In the genomic region with DNA sequence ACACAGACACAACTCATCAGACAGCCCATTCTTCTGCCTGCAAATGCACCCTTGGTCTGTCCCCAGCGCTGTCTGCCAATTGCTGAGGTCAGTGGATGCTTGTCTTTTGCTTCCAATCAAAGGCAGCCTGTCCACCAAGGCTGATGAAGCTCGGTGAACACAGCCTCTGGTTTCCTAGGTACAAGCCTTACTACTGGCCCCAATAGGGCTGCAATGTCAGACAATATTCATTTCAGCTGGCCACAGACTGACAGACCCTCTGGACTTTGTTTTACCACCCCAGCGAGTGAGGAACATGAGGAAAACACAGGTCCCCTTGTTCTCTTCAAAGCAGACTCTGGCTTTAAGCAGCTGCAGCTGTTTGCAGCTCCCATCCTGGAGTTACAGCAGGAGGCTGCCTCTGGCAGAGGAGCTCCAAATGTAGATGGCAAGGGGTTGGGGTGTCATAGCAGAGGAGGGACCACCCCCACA, we compare ENCODE assay signal across 8 mouse cellular contexts. TPM values are rescaled to one million over a fixed set of nuclear protein-coding genes. Genes with fewer than 3 reads are reported as not detected.
DNase-seq lines count a peak whose midpoint lies in the region; ATAC-seq and TF ChIP-seq lines count a peak whose summit lies in the region.

No protein-coding gene starts in this region.

- 67% methylated on average over 3 of the region's 3 CpGs for WGBS in heart, adult 2 months
- 56% methylated on average over 3 of the region's 3 CpGs for WGBS in stomach, postnatal 0 days

- peaks cover 51% of the 10 kb centered on the region for H3K4me1 ChIP-seq in erythroblast, embryonic 14.5 days (ENCODE audit: control insufficient read depth)
- H3K4me1 ChIP-seq in heart, adult 2 months (ENCODE audit: control insufficient read depth, insufficient read depth, low read length): peaks cover 8% of the 10 kb centered on the region
- peaks cover 6% of the 10 kb centered on the region; the same call in 1 of the 2 replicates for H3K4me1 ChIP-seq in stomach, postnatal 0 days (replicated peaks; ENCODE audit: control insufficient read depth, insufficient read depth)

- H3K79me2 ChIP-seq in heart, adult 2 months (replicated peaks; ENCODE audit: control insufficient read depth, insufficient read depth, low read length): 0 out of 2 replicates have a peak, but pooled peaks cover 2% of the 10 kb centered on the region

- no peak for TF ChIP-seq CTCF in heart, adult 2 months (IDR thresholded peaks at IDR 0.05)
- no peak for TF ChIP-seq CTCF in stomach, postnatal 0 days (IDR thresholded peaks at IDR 0.05; ENCODE audit: low read depth)

- TF ChIP-seq EP300 in heart, adult 2 months (IDR thresholded peaks at IDR 0.05; ENCODE audit: insufficient read depth, low read depth, low read length): no peak
- TF ChIP-seq EP300 in stomach, postnatal 0 days (optimal IDR thresholded peaks at IDR 0.05): no peak

- peaks cover 17% of the 10 kb centered on the region for H3K36me3 ChIP-seq in erythroblast, embryonic 14.5 days (ENCODE audit: control insufficient read depth)
- no peaks in the 10 kb centered on the region for H3K36me3 ChIP-seq in heart, adult 2 months (ENCODE audit: control insufficient read depth, insufficient read depth, low read length)
- no peaks in the 10 kb centered on the region for H3K36me3 ChIP-seq in stomach, postnatal 0 days (ENCODE audit: control insufficient read depth, insufficient read depth, low read length)

- H3K27ac ChIP-seq in heart, adult 2 months: peak overlapping the region; percentile 98
- peak overlapping the region; percentile 95 for H3K27ac ChIP-seq in stomach, postnatal 0 days (replicated peaks)

- no peaks in the 10 kb centered on the region for H3K9me3 ChIP-seq in erythroblast, embryonic 14.5 days (ENCODE audit: control insufficient read depth, low read length)
- H3K9me3 ChIP-seq in stomach, postnatal 0 days (ENCODE audit: control insufficient read depth, low read length): no peaks in the 10 kb centered on the region

- H3K4me3 ChIP-seq in erythroblast, embryonic 14.5 days (replicated peaks): peak overlapping the region; percentile 84
- H3K4me3 ChIP-seq in heart, adult 2 months: no peak overlapping the region
- H3K4me3 ChIP-seq in stomach, postnatal 0 days (ENCODE audit: low read depth, low read length): no peak overlapping the region

- no peak overlapping the region for H3K4me2 ChIP-seq in stomach, postnatal 0 days (replicated peaks; ENCODE audit: low read depth)

- H3K27me3 ChIP-seq in erythroblast, embryonic 14.5 days (ENCODE audit: control insufficient read depth): no peaks in the 10 kb centered on the region
- H3K27me3 ChIP-seq in heart, adult 2 months (ENCODE audit: control insufficient read depth, insufficient read depth, low read length): no peaks in the 10 kb centered on the region
- H3K27me3 ChIP-seq in stomach, postnatal 0 days (ENCODE audit: control insufficient read depth, insufficient read depth, low read length): no peaks in the 10 kb centered on the region

- H3K9ac ChIP-seq in heart, adult 2 months (ENCODE audit: low read depth, low read length): no peak overlapping the region
- H3K9ac ChIP-seq in stomach, postnatal 0 days (ENCODE audit: low read length): peak overlapping the region; percentile 75

- intact Hi-C loops in heart, adult 2 months (cut with DNase I): no loop called here

- no peak for ATAC-seq in erythroblast, adult 5-6 weeks (replicated peaks; ENCODE audit: low FRiP score, poor library complexity, severe bottlenecking)
- no peak for ATAC-seq in stomach, postnatal 0 days (ENCODE audit: low FRiP score, low TSS enrichment)

- TF ChIP-seq POLR2A in heart, adult 2 months (IDR thresholded peaks at IDR 0.05; ENCODE audit: insufficient read depth, low read depth, low read length): no peak

- DNase-seq in cerebellum, postnatal 14 days: peak; percentile 56 to 61
- DNase-seq in heart, adult 2 months: peak; percentile 40 to 41
- peak; percentile 49 to 57 for DNase-seq in layer of hippocampus, postnatal 10 days (ENCODE audit: low spot score in 2 of 2)
- DNase-seq in lung, postnatal 14 days: peak; percentile 38
- no peak for DNase-seq in stomach, postnatal 0 days (ENCODE audit: low spot score)
- DNase-seq in spleen, postnatal 36 days (ENCODE audit: low spot score in 2 of 2): no peak

RNA-seq across cellular contexts. Expression of gene Pacs2, which starts 1.3 kb away (rescaled TPM):
- 2.6 and 2.8 TPM in 2 replicates for polyA plus RNA-seq in erythroblast, embryonic 14.5 days (2012)
- total RNA-seq in erythroblast, adult 5-6 weeks (2015; ENCODE audit: low replicate concordance): 10.7 and 18.3 TPM in 2 replicates
- 12.7 and 14.5 TPM in 2 replicates for total RNA-seq in erythroblast, adult 5-6 weeks (2017; ENCODE audit: low replicate concordance)
- 10 to 100 TPM; 34.9 to 37.5 TPM for total RNA-seq in heart, adult 2 months (2021)
- 34.8 and 37.4 TPM in 2 replicates for polyA plus RNA-seq in heart, adult 2 months (2012; rRNA removed)
- total RNA-seq in layer of hippocampus, postnatal 10 days (2021): 100 to 1,000 TPM; 129 to 132 TPM
- 4.1 and 5.1 TPM in 2 replicates for polyA plus RNA-seq in stomach, postnatal 0 days (2015; fragmentation: Nextera tagmentation; extraction: Ambion mirVana)

RNA-seq across cellular contexts. Expression of gene Brf1, which starts 12.6 kb away (rescaled TPM):
- polyA plus RNA-seq in erythroblast, embryonic 14.5 days (2012): 3.0 and 3.6 TPM in 2 replicates
- 14.6 and 20.9 TPM in 2 replicates for total RNA-seq in erythroblast, adult 5-6 weeks (2015; ENCODE audit: low replicate concordance)
- total RNA-seq in erythroblast, adult 5-6 weeks (2017; ENCODE audit: low replicate concordance): 35.9 and 52.0 TPM in 2 replicates
- 10 to 100 TPM; 22.3 to 25.1 TPM for total RNA-seq in heart, adult 2 months (2021)
- polyA plus RNA-seq in heart, adult 2 months (2012; rRNA removed): 22.4 and 29.3 TPM in 2 replicates
- total RNA-seq in layer of hippocampus, postnatal 10 days (2021): 10 to 100 TPM; 55.7 to 66.6 TPM
- 22.3 and 27.6 TPM in 2 replicates for polyA plus RNA-seq in stomach, postnatal 0 days (2015; fragmentation: Nextera tagmentation; extraction: Ambion mirVana)

RNA-seq across cellular contexts. Expression of gene Btbd6, which starts 36.8 kb away (rescaled TPM):
- 1.5 and 2.6 TPM in 2 replicates for polyA plus RNA-seq in erythroblast, embryonic 14.5 days (2012)
- 2.3 TPM in 1 of 2 replicates, not detected in the other for total RNA-seq in erythroblast, adult 5-6 weeks (2015; ENCODE audit: low replicate concordance)
- 1.9 and 2.9 TPM in 2 replicates for total RNA-seq in erythroblast, adult 5-6 weeks (2017; ENCODE audit: low replicate concordance)
- 10 to 100 TPM; 21.8 to 24.3 TPM for total RNA-seq in heart, adult 2 months (2021)
- polyA plus RNA-seq in heart, adult 2 months (2012; rRNA removed): 26.7 and 27.4 TPM in 2 replicates
- total RNA-seq in layer of hippocampus, postnatal 10 days (2021): 10 to 100 TPM; 52.1 to 57.5 TPM
- polyA plus RNA-seq in stomach, postnatal 0 days (2015; fragmentation: Nextera tagmentation; extraction: Ambion mirVana): 17.1 and 19.7 TPM in 2 replicates

Comparison
In these comparisons a context has a peak if more than half of its experiments do, and no peak if none do; other contexts are left out.
1. DNase-seq: peak in cerebellum, postnatal 14 days (2 of 2), heart, adult 2 months (2 of 2), layer of hippocampus, postnatal 10 days (2 of 2) and lung, postnatal 14 days (single experiment); none in stomach, postnatal 0 days (single experiment) and spleen, postnatal 36 days (0 of 2).
2. RNA of gene Btbd6, which starts 36.8 kb away (total RNA-seq): 52.1 to 57.5 TPM in layer of hippocampus, postnatal 10 days and 21.8 to 24.3 TPM in heart, adult 2 months; 1.9 to 2.9 TPM in erythroblast, adult 5-6 weeks; every median in the first group is over 4 times any median in the second.